Mouse (Mus musculus): ENCODE measurements around the gene Zfp52.

Gene Zfp52

DNA sequence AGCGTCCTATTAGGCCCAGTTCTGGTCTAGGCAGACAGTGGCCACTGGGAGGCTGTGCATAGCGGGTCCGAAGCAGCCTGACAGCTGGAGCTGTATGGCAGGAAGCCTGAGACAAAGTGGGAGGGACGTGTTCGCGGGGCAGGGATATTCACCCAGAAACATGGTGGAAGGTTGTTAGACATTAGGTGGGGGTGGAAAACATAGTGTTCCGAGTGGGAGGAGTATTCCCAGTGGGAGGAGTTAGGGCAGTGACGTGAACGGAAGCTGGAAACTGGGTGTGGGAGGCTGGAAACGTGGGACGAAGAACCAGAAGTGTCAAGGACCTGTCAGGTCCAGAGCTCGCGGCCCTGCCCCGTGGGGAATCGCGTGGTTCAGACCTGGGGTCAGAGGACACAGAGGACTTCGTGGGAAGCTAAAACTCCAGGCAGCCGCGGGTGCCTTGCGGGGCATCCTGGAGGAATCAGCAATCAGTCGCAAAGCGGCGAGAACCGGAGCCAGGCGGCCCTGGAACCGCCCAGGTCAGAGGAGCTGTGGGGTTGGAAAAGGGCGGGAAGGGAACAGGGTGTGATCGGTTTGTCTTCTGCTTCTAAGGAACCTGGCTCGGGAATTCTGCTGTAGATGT is 31.5 kb downstream of the Zfp52 start, which contains the start of gene Zfp948:
Zfp948 (plus strand) TSS at position 281 of the 622 bp plus-strand sequence.
- peak; percentile 70 for DNase-seq

DNA sequence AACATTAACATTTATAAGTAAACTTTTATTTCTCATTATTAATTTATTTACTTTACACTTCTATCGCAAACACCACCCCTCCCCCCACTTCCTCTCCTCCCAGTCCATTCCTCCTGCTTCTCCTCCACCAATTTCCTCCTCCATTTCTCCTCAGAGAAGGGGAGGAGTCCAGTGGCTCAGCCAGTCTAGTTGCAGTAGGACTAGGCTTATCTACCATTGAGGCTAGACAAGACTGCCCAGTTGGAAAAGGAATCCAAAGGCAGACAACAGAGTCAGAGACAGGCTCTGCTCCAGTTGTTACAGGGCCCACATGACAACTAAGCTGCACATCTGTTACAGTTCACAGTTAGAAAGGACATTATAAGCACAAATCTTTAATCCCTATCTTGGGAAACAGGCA is 32.4 kb downstream of the Zfp52 start:
- peak; percentile 22 for DNase-seq

DNA sequence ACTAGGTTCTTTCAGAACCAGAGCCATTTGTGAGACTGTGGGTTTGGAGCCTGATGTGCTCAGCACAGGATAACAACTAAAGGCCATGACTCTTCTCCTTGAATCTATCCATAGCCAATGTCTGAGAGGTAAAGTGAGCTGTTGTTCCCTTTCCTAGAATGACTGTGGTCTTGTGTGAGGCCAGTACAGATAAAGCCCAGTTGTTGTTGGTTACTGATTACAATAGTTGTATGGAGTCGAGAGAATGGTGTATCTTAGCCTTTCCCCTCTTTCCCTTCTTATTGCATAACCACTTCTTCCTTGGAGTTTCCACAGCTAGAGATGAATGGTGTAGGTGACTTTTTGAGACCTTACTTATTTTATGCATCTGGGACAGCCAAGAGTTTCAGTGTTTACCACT is 43.7 kb downstream of the Zfp52 start:
- DNase-seq, result no peak

DNA sequence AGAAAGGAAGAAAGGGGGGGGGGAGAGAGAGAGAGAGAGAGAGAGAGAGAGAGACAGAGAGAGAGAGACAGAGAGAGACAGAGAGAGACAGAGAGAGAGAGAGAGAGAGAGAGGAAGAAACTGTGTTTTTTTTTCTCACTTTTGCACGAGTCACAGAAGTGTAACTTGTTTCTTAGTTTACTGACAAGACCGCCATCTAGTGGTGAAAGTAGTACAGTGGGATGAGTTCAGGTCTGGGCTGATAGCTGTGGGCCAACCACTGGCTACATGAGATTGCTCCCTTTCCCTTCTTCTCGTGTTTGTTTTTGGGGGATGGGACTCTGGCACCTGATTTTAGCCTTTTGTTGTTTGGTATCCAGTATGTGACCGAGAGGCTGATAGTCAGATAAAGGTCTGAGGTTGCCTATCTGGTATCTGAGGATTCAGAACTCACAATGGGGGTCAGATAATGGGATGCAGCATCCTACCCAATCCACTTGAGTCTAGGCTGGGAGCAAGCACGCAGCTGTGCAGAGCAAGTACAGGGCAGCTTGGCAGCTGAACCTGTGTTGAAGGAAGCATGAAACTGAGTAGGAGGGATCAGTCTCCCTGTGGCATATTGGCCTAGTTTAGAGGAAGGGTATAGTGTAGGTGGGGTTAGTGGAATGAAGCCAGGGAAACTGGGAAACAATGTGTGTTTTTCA is 44.3 kb downstream of the Zfp52 start:
- peak; percentile 24 for DNase-seq

DNA sequence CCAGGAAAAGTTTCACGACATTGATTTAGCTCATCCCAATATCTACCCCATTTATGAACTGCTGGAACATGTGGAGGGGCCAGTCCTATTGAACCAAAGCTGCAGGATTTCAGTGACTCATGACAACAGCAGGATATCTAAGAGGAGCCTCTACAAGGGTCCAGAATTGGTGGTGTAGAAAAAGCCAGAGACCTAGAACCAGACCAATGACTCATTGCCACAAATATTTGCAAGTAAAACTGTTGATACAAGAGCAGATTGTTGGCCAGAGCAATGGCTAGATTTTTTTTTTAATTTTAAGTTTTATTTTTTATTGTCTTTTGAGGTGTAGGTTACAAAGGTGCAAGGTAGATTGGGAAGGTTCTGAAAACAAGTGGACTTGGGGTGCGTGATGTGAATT is 50.2 kb downstream of the Zfp52 start:
- no peak for DNase-seq
